ENCODE assay signal across 10 mouse cellular contexts in the genomic region with DNA sequence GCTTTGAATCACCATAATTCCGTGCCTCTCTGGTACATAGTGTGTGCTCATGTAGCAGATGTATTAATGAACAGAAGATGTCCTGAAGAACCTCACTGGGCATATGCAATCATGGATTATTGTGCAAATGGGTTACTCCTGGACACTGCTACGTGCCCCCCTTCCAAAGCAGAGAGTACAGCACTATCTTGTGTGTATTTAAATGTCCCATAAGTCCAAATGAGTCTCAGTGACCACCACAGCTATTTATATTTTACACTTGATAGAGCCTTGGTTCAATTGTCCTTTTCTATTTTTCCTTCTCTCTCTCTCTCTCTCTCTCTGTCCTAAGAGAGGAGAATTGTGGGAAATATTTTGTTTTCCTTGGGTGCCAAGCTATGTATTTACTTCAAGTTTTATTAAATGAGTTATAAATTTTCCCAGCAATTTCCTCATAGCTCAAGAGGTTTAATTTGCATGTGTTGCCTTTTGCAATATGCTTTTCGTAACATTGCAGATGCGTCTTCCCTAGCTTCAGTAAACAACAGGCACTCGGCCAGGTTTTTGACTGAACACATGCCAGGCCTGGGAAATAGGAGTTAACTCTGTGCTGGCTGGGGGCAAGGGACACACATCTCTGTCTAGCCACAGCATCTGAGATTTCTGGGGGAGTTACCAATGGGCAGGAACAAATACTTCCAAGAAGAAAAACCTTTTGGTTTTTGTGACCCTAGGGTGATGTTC.
DNase-seq lines count a peak whose midpoint lies in the region; ATAC-seq and TF ChIP-seq lines count a peak whose summit lies in the region.
"Had no signal": no experiment of that assay in that cellular context is flagged by ENCODE, and none has a peak within 500 bp of the region (broad histone marks: within the 10 kb centered on the region; RNA-seq: fewer than 3 reads in every experiment).

No protein-coding gene starts in this region.

- ATAC-seq in midbrain, postnatal 0 days (ENCODE audit: low FRiP score): no peak
- ATAC-seq in embryonic facial prominence, embryonic 15.5 days (ENCODE audit: insufficient number of reproducible peaks, low FRiP score, low TSS enrichment, low read depth): no peak
- no peak for ATAC-seq in megakaryocyte progenitor cell, adult 5-6 weeks (replicated peaks; ENCODE audit: poor library complexity)

- H3K36me3 ChIP-seq in midbrain, postnatal 0 days (ENCODE audit: insufficient read depth, low read length): no peaks in the 10 kb centered on the region
- no peaks in the 10 kb centered on the region for H3K36me3 ChIP-seq in midbrain, embryonic 10.5 days
- H3K36me3 ChIP-seq in embryonic facial prominence, embryonic 15.5 days: no peaks in the 10 kb centered on the region
- H3K36me3 ChIP-seq: hindbrain, embryonic 12.5 days; limb, embryonic 15.5 days had no signal

- H3K9ac ChIP-seq in midbrain, postnatal 0 days (replicated peaks; ENCODE audit: low read length, poor library complexity, severe bottlenecking): no peak overlapping the region
- no peak overlapping the region for H3K9ac ChIP-seq in embryonic facial prominence, embryonic 15.5 days
- H3K9ac ChIP-seq: hindbrain, embryonic 12.5 days; limb, embryonic 15.5 days had no signal

- no peaks in the 10 kb centered on the region for H3K4me1 ChIP-seq in midbrain, postnatal 0 days (ENCODE audit: insufficient read depth, low read length)
- peaks cover 7% of the 10 kb centered on the region for H3K4me1 ChIP-seq in midbrain, embryonic 10.5 days
- H3K4me1 ChIP-seq in embryonic facial prominence, embryonic 15.5 days: 0 out of 2 replicates have a peak, but pooled peaks cover 3% of the 10 kb centered on the region
- H3K4me1 ChIP-seq: hindbrain, embryonic 12.5 days; limb, embryonic 15.5 days had no signal

- H3K27me3 ChIP-seq in midbrain, postnatal 0 days (ENCODE audit: insufficient read depth, low read length): no peaks in the 10 kb centered on the region
- no peaks in the 10 kb centered on the region for H3K27me3 ChIP-seq in midbrain, embryonic 10.5 days (ENCODE audit: low read depth, poor library complexity, severe bottlenecking)
- no peaks in the 10 kb centered on the region for H3K27me3 ChIP-seq in embryonic facial prominence, embryonic 15.5 days
- H3K27me3 ChIP-seq: hindbrain, embryonic 12.5 days; limb, embryonic 15.5 days had no signal

- H3K27ac ChIP-seq in midbrain, postnatal 0 days (ENCODE audit: low read depth, low read length): no peak overlapping the region
- H3K27ac ChIP-seq in midbrain, embryonic 10.5 days (replicated peaks): no peak overlapping the region
- H3K27ac ChIP-seq in embryonic facial prominence, embryonic 15.5 days (replicated peaks): peak overlapping the region; percentile 55; the same call in 1 of the 2 replicates
- H3K27ac ChIP-seq: hindbrain, embryonic 12.5 days; limb, embryonic 15.5 days had no signal

- no peaks in the 10 kb centered on the region for H3K9me3 ChIP-seq in midbrain, postnatal 0 days (ENCODE audit: low read length)
- H3K9me3 ChIP-seq in midbrain, embryonic 10.5 days (replicated peaks): peaks cover 5% of the 10 kb centered on the region; the same call in 1 of the 2 replicates
- no peaks in the 10 kb centered on the region for H3K9me3 ChIP-seq in embryonic facial prominence, embryonic 15.5 days (replicated peaks)
- H3K9me3 ChIP-seq: limb, embryonic 15.5 days had no signal

- no peak overlapping the region for H3K4me3 ChIP-seq in midbrain, postnatal 0 days (ENCODE audit: low read depth, low read length)
- no peak overlapping the region for H3K4me3 ChIP-seq in midbrain, embryonic 10.5 days
- H3K4me3 ChIP-seq in embryonic facial prominence, embryonic 15.5 days (replicated peaks): no peak overlapping the region
- H3K4me3 ChIP-seq: hindbrain, embryonic 12.5 days; limb, embryonic 15.5 days had no signal

- no peak for TF ChIP-seq CTCF in midbrain, postnatal 0 days (IDR thresholded peaks at IDR 0.05)

- 69% methylated on average over 5 of the region's 5 CpGs for WGBS in midbrain, postnatal 0 days
- WGBS in midbrain, embryonic 10.5 days: 92% methylated on average over 5 of the region's 5 CpGs
- WGBS in embryonic facial prominence, embryonic 15.5 days: 37% methylated on average over 5 of the region's 5 CpGs

- DNase-seq in gastrocnemius, postnatal 10 days: peak; percentile 33
- no peak for DNase-seq in gastrocnemius, postnatal 25 days
- DNase-seq in midbrain, postnatal 0 days (ENCODE audit: low spot score): peak; percentile 71
- DNase-seq in midbrain, embryonic 10.5 days (ENCODE audit: low spot score): no peak
- DNase-seq in lung, postnatal 14 days: peak; percentile 56
- DNase-seq in heart, adult 8-10 months (ENCODE audit: low spot score): no peak

- H3K4me2 ChIP-seq in midbrain, postnatal 0 days (ENCODE audit: low read depth, low read length, poor library complexity, severe bottlenecking): no peak overlapping the region
- H3K4me2 ChIP-seq in embryonic facial prominence, embryonic 15.5 days (replicated peaks): no peak overlapping the region
- H3K4me2 ChIP-seq: hindbrain, embryonic 12.5 days; limb, embryonic 15.5 days had no signal

Comparison
In these comparisons a context has a peak if more than half of its experiments do, and no peak if none do; other contexts are left out.
1. DNase-seq: peak in gastrocnemius, postnatal 10 days (single experiment), midbrain, postnatal 0 days (single experiment) and lung, postnatal 14 days (single experiment); none in gastrocnemius, postnatal 25 days (single experiment), midbrain, embryonic 10.5 days (single experiment) and heart, adult 8-10 months (single experiment).